Mouse (Mus musculus): Measurements from ENCODE around the gene Npc1l1. TPM values are rescaled to one million over a fixed set of nuclear protein-coding genes. Genes with fewer than 3 reads are reported as not detected.
A peak's percentile ranks its signal among the peaks of the same experiment; 100 is the strongest.

Gene Npc1l1
- polyA plus RNA-seq, 1 experiment from 2014 or later = 1.5 TPM

DNA sequence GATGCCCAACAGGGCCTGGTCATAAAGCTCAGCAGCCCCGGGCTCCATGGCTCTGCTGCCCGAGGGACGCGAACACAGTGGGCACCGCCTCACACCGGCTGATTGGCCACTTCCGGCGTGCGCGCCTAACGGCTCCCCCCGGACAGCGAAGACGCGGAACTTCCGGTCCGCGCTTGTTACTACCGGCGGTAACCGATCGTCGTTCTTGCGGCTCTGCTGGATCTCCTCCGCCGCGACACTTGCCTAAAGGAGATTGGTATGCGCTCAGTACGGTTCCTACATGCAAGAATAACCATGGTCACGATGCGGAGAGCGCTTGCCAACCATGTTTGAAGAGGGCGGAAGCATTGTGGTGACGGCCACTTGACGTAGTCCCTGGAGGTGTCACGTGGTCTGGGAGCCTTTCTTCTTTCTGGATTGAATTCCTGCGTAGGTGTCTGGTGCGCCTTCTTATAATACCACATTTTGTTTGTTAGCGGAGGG lies 29.8 kb downstream of the Npc1l1 start, which contains the start of gene Nudcd3:
TSS of gene Nudcd3 (minus strand) at position 329 of the 483 bp plus-strand sequence.
- H3K9ac ChIP-seq (ENCODE audit: low read length) = peak within 1 kb of the TSS; percentile 94
- H3K4me3 ChIP-seq (ENCODE audit: low read depth, low read length) = peak within 1 kb of the TSS; percentile 95
- DNase-seq (ENCODE audit: low spot score) (peak; percentile 91), ATAC-seq (ENCODE audit: low FRiP score, low TSS enrichment) (peak; percentile 98)
- H3K4me2 ChIP-seq (replicated peaks; ENCODE audit: low read depth) = peak within 1 kb of the TSS; percentile 94
- no peaks in the 10 kb centered on the region; the same call in 1 of the 2 replicates for H3K4me1 ChIP-seq (replicated peaks; ENCODE audit: control insufficient read depth, insufficient read depth)
- under 1% methylated on average over 39 of the region's 39 CpGs for WGBS
- H3K27me3 ChIP-seq (ENCODE audit: control insufficient read depth, insufficient read depth, low read length) = no peaks in the 10 kb centered on the region
- H3K9me3 ChIP-seq (ENCODE audit: control insufficient read depth, low read length) = no peaks in the 10 kb centered on the region
- H3K36me3 ChIP-seq (ENCODE audit: control insufficient read depth, insufficient read depth, low read length) = no peaks in the 10 kb centered on the region
- peak within 1 kb of the TSS; percentile 97 for H3K27ac ChIP-seq (replicated peaks)
- no peak for TF ChIP-seq CTCF (IDR thresholded peaks at IDR 0.05; ENCODE audit: low read depth)

DNA sequence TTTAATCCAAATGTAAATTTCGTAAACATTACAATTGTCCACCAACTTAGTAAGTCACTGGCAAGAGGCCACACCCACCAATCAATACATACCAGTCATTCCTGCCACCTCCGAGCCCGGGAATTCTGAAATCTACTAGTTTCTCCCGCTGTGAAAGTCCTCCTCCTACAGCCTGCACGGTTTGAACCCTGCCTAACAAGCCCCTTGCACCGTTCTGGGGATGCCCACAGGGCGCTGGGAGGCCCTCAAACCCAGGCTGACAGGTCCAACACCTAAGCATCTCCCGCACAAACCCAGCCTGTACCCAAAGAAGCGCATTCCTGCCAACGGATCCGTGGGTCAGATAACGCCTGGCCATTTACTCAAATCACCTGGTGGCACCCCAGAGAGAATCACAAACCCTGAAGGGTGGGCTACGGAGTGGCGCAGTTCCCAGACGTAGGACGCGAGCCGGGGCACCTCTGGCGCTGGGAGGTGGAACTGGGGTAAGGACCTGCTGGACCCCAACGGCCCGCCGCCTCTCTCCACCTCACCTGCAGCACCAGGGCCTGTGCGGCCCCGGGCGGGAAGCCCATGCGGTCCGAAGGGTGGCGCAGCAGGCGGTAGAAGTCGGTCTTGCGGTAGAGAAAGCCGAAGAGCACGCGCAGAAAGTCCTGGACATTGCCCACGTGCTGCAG lies 30.4 kb downstream of the Npc1l1 start, which contains the start of gene A730071L15Rik:
TSS of gene A730071L15Rik (plus strand) at position 620 of the 677 bp plus-strand sequence.
- Histone ChIP-seq H3K9me3 (ENCODE audit: control insufficient read depth, low read length) (no peaks in the 10 kb centered on the region), H3K4me2 (replicated peaks; ENCODE audit: low read depth) (peak within 1 kb of the TSS; percentile 94), H3K36me3 (ENCODE audit: control insufficient read depth, insufficient read depth, low read length) (no peaks in the 10 kb centered on the region), H3K9ac (ENCODE audit: low read length) (peak within 1 kb of the TSS; percentile 94), H3K4me3 (ENCODE audit: low read depth, low read length) (peak within 1 kb of the TSS; percentile 95), H3K27me3 (ENCODE audit: control insufficient read depth, insufficient read depth, low read length) (no peaks in the 10 kb centered on the region), H3K27ac (replicated peaks) (peak within 1 kb of the TSS; percentile 97), H3K4me1 (replicated peaks; ENCODE audit: control insufficient read depth, insufficient read depth) (no peaks in the 10 kb centered on the region; the same call in 1 of the 2 replicates)
- ATAC-seq (ENCODE audit: low FRiP score, low TSS enrichment) (peak; percentile 22), DNase-seq (ENCODE audit: low spot score) (peak; percentile 35)
- WGBS = under 1% methylated on average over 35 of the region's 35 CpGs
- TF ChIP-seq EP300 (optimal IDR thresholded peaks at IDR 0.05) = no peak
- peak; percentile 21; the same call in 1 of the 2 replicates for TF ChIP-seq CTCF (IDR thresholded peaks at IDR 0.05; ENCODE audit: low read depth)

DNA sequence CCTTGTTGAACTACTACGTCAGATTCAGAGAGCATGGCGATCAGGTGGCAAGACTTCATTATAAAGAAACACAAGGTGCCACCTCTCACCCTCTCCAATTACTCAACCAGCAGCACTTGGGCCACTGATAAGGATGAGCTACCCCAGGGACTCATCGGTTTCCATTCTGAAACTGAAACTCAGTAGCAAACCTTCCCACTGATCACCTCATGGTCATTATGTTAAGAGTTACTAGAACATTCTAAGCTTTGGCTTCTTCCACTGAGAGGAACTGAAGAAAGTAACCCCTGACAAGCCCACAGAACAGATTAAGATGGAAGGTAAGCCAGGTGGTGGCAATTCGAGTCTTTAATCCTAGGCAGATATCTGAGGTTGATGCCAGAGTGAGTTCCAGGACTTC lies 31.5 kb downstream of the Npc1l1 start:
- TF ChIP-seq EP300 (optimal IDR thresholded peaks at IDR 0.05) = no peak
- no peak for TF ChIP-seq CTCF (IDR thresholded peaks at IDR 0.05; ENCODE audit: low read depth)
- no peak for ATAC-seq (ENCODE audit: low FRiP score, low TSS enrichment)
- H3K36me3 ChIP-seq (ENCODE audit: control insufficient read depth, insufficient read depth, low read length) = no peaks in the 10 kb centered on the region
- 81% methylated on average over 4 of the region's 4 CpGs for WGBS
- H3K9me3 ChIP-seq (ENCODE audit: control insufficient read depth, low read length) = no peaks in the 10 kb centered on the region
- no peak overlapping the region for H3K4me3 ChIP-seq (ENCODE audit: low read depth, low read length)
- peak overlapping the region; percentile 94; the same call in 1 of the 2 replicates for H3K4me2 ChIP-seq (replicated peaks; ENCODE audit: low read depth)
- H3K9ac ChIP-seq (ENCODE audit: low read length) = no peak overlapping the region
- no peaks in the 10 kb centered on the region for H3K27me3 ChIP-seq (ENCODE audit: control insufficient read depth, insufficient read depth, low read length)
- DNase-seq (ENCODE audit: low spot score) = no peak
- no peak overlapping the region for H3K27ac ChIP-seq (replicated peaks)
- H3K4me1 ChIP-seq (replicated peaks; ENCODE audit: control insufficient read depth, insufficient read depth) = no peaks in the 10 kb centered on the region; the same call in 1 of the 2 replicates

DNA sequence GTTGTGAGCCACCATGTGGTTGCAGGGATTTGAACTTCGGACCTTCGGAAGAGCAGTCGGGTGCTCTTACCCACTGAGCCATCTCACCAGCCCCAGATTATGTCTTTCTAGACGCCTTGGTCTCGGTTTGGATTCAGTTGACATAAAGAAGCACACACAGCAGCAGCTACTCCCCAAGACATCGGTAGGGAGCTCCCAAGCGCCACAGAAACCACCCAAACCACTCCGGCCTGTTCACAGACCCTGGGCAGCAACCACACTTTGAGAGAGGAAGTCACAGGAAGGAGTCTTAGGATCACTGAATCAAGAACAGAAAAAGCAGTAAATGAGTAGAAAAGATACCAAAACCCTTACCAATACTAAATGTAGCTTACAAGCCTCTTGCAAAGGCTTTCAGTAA lies 33.2 kb downstream of the Npc1l1 start:
- H3K4me1 ChIP-seq (replicated peaks; ENCODE audit: control insufficient read depth, insufficient read depth) = no peaks in the 10 kb centered on the region; the same call in 1 of the 2 replicates
- ATAC-seq (ENCODE audit: low FRiP score, low TSS enrichment) = no peak
- WGBS = 84% methylated on average over 8 of the region's 8 CpGs
- DNase-seq (ENCODE audit: low spot score) = no peak
- no peak overlapping the region for H3K4me3 ChIP-seq (ENCODE audit: low read depth, low read length)
- no peak overlapping the region for H3K4me2 ChIP-seq (replicated peaks; ENCODE audit: low read depth)
- TF ChIP-seq CTCF (IDR thresholded peaks at IDR 0.05; ENCODE audit: low read depth) = no peak; the same call in 1 of the 2 replicates
- no peak overlapping the region for H3K27ac ChIP-seq (replicated peaks)
- H3K36me3 ChIP-seq (ENCODE audit: control insufficient read depth, insufficient read depth, low read length) = peaks cover 4% of the 10 kb centered on the region
- no peaks in the 10 kb centered on the region for H3K9me3 ChIP-seq (ENCODE audit: control insufficient read depth, low read length)
- H3K27me3 ChIP-seq (ENCODE audit: control insufficient read depth, insufficient read depth, low read length) = no peaks in the 10 kb centered on the region
- no peak overlapping the region for H3K9ac ChIP-seq (ENCODE audit: low read length)

DNA sequence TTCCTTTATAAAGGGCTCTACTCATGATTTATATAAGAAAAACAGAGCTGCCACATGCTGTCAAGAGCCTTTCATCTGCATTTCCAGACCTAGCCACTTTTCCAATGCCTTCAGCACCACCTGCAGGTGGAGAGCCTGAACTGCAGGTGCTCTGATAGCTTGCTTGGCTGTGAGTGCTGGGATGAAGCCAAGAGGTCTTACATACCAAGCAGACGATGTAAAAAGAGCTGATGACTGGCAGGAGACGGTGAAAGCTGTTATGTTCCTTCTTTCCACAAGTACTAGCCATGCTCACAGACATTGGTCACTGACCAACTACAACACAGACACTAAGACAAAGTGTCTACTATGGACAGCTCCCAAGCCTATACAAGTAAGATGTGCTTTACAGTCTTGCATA lies 42.1 kb downstream of the Npc1l1 start:
- peaks cover 2% of the 10 kb centered on the region for H3K36me3 ChIP-seq (ENCODE audit: control insufficient read depth, insufficient read depth, low read length)
- ATAC-seq (ENCODE audit: low FRiP score, low TSS enrichment) = peak; percentile 53

DNA sequence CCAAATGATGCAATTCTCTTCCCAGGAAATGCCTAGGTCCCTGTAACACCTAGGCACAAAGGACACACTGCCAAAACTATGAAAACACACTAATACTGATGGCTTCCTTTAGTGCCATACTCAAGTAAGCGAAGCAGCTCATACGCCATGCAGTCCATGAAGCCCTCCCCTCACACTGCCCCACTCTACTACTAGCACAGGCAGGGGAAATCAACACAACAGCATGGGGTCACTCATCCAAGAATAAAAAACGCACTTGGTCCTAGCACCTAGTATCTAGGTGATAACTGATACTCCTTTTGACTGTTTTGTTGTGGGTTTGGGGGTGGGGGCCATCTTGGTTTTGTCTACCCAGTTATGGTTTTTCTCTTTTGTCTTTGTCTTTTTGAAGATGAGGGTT lies 42.5 kb downstream of the Npc1l1 start:
- H3K27me3 ChIP-seq (ENCODE audit: control insufficient read depth, insufficient read depth, low read length) = no peaks in the 10 kb centered on the region
- no peaks in the 10 kb centered on the region for H3K9me3 ChIP-seq (ENCODE audit: control insufficient read depth, low read length)
- no peaks in the 10 kb centered on the region for H3K4me1 ChIP-seq (replicated peaks; ENCODE audit: control insufficient read depth, insufficient read depth)
- H3K4me3 ChIP-seq (ENCODE audit: low read depth, low read length) = no peak overlapping the region
- H3K9ac ChIP-seq (ENCODE audit: low read length) = no peak overlapping the region
- no peak overlapping the region for H3K4me2 ChIP-seq (replicated peaks; ENCODE audit: low read depth)
- 87% methylated on average over 3 of the region's 3 CpGs for WGBS
- DNase-seq (ENCODE audit: low spot score) (no peak), ATAC-seq (ENCODE audit: low FRiP score, low TSS enrichment) (no peak)
- TF ChIP-seq CTCF (IDR thresholded peaks at IDR 0.05; ENCODE audit: low read depth) (no peak), EP300 (optimal IDR thresholded peaks at IDR 0.05) (no peak)
- no peaks in the 10 kb centered on the region for H3K36me3 ChIP-seq (ENCODE audit: control insufficient read depth, insufficient read depth, low read length)
- H3K27ac ChIP-seq (replicated peaks) = no peak overlapping the region

More for the DNA sequence above, 42.1 kb downstream of the Npc1l1 start:
- TF ChIP-seq EP300 (optimal IDR thresholded peaks at IDR 0.05) (no peak), CTCF (IDR thresholded peaks at IDR 0.05; ENCODE audit: low read depth) (peak; percentile 99)
- H3K4me1 ChIP-seq (replicated peaks; ENCODE audit: control insufficient read depth, insufficient read depth) = no peaks in the 10 kb centered on the region
- 0% methylated on average over 2 of the region's 2 CpGs for WGBS
- H3K27me3 ChIP-seq (ENCODE audit: control insufficient read depth, insufficient read depth, low read length) = no peaks in the 10 kb centered on the region
- no peaks in the 10 kb centered on the region for H3K9me3 ChIP-seq (ENCODE audit: control insufficient read depth, low read length)
- H3K4me2 ChIP-seq (replicated peaks; ENCODE audit: low read depth) = no peak overlapping the region
- no peak overlapping the region for H3K9ac ChIP-seq (ENCODE audit: low read length)
- no peak overlapping the region for H3K4me3 ChIP-seq (ENCODE audit: low read depth, low read length)
- peak; percentile 88 for DNase-seq (ENCODE audit: low spot score)
- H3K27ac ChIP-seq (replicated peaks) = no peak overlapping the region
